Mouse (Mus musculus) left cerebral cortex, postnatal 14 days (tissue): ENCODE results near the gene Iqch. TPM values are rescaled to one million over a fixed set of nuclear protein-coding genes. Genes with fewer than 3 reads are reported as not detected.

Experiments used
- DNase-seq, 2 experiments: peaks; one replicate each; pipeline ENCODE4 v3.0.0; 2021 to 2022; ENCODE audit warnings: low spot score in 2 of 2, mixed read lengths in 1 of 2
- intact Hi-C: fragments of 180-260 bp; cut with DNase I; formaldehyde crosslinking; loops from one replicate; pipeline ENCODE4 v1.15.1; 2025
- total RNA-seq, 2 experiments: library from RNA; stranded (reverse); gene quantifications; 2 replicates each; pipeline ENCODE4 v1.2.3; 2021

The Iqch gene
- total RNA-seq, 2 experiments from 2014 or later, result 0.19 TPM; not detected in 1

DNA sequence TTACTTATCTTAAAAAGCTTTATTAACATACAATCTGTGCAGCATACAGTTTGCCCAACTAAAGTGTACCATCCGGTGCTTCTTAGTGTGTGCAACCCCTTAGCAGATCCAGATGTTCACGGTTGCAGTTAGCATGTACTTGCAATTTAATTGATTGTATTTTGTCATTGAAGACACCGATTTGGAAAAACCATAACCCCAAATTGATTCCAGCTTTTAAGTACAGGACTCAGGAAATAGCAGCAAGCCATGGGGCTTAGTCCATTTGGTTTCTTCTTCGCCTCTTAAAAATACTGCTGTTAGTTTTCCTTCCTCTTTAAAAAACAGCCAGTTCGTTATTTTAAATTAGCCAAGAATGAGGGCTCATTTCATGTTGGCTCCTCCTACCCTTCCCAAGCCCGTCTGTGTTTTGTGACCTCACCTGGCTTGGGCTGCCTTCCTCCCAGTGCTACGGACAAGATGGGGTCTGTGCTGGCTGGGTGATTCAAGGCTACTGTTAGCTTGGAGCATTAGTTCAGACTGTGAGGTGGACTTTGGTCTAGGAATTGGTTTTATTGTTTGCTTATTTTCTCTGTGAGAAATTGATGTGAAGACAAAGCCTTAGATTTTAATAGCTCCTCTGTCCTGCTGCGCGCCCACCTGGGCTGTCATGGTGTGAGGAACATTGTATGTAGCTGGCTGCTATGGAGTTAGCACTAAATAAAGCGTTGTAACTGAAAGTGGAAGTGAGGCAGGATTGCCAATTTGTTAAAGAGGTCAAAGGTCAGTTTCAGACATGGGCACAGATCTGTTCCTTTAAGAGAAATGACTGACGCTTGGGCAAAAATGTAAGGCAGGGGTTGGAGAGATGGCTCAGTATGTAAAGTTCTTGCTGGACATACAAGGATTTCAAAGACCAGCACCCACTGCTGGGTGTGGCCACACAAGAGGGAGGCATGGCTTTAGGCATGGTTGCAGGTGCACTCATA lies 12.0 kb upstream of the Iqch start:
- intact Hi-C loops, result no loop called here
- no peak for DNase-seq

DNA sequence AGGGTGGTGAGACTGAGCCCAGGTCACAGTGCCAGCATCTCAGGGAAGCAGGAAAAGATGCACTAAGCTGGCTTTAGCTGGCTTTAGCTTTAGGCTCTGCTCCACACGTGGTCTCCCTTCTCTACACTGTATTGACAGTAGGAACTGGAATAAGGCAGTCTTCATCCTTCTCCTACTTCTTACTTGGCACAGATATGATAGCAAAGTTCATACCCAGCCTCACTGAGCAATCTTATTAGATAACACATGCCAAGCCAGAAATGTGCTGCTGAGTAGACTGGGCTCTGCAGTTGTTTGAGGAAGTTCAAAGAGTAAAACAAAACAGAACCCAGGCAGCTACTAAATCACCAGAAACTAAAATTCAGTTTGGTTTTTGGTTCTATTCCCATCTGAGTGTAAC lies 11.3 kb upstream of the Iqch start:
- intact Hi-C loops, result no loop called here
- no peak for DNase-seq

- no peak for DNase-seq
- intact Hi-C loops, result no loop called here
Observed at GRCm38 (mm10) chr9:63612565-63613515, 10.5 kb upstream of the Iqch start.

DNA sequence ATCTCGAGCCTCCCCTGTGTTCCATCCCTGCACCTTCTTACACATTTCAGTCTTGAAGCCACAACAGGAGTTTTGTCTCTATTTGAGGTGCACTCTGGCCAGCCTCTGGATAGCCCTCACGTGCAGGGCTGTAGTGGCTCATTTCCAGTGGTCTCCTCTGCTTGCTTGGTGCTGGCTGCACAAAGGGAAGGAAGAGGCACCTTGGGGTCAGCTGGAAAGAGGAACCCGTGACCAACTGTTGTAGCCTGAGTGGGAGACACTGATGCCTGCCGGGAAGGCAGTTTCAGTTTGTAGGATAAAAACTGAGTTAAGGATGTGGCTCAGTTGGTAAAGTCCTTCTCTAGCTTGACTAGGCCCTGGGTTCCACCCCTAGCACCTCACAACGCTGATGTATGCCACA lies 9.7 kb upstream of the Iqch start:
- intact Hi-C loops, result no loop called here

DNA sequence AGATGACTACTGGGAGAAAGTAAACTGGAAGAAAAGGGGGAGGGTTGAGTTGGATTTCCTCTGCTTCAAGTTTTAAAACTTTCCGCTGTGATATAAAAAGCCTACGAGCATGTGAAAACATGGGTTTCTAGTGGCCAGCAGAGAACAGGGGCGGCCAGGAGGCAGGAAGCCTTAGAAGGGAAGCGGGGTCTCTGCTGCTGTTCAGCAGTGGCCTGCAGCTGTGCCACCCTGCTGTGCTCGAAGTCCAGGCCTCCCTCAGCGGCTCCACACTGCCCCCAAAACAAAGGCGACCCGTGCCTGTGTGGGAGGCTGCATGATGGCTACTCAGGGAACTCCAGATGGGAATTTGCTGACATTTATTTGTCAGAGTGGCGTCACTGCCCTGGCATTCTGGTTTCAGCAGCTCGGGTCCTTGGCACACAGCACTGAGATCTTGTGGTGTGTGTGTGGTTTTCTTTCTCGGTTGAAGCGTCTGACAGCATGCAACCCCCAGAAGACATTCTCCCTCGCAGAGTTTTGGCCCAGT lies 8.6 kb upstream of the Iqch start:
- peak in 1 of 2 experiments; percentile 24 for DNase-seq

More for the DNA sequence above, 9.7 kb upstream of the Iqch start:
- DNase-seq, result no peak

GRCm38 (mm10) chr9:63610231-63610630 lies 7.9 kb upstream of the Iqch start:
- intact Hi-C loops, result no loop called here
- no peak for DNase-seq

More for the DNA sequence above, 8.6 kb upstream of the Iqch start:
- intact Hi-C loops, result no loop called here

- intact Hi-C loops, result no loop called here
- DNase-seq, result no peak
Observed at GRCm38 (mm10) chr9:63609776-63610175, 7.5 kb upstream of the Iqch start.

- DNase-seq, result no peak
- intact Hi-C loops, result no loop called here
Observed at GRCm38 (mm10) chr9:63609246-63609645, 7.0 kb upstream of the Iqch start.

DNA sequence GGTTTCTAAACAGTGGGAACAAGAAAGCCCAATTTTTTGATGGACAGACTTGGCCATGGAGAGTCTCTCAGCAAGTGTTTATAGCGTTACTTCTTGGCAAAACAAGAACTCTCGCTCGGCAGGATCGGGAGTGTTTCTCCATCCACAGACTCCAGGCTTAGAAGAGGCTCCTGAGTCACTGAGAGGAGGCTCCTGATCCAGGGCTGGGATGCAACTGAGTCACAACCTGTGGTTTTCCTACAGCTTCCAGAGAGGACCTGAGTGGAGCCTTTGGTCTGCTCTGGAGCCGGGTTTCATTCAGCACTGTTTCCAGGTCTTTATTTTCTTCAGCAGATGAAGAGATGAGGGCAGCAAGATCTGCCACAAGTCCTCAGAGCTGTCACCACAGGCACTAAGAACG lies 5.7 kb upstream of the Iqch start:
- DNase-seq, result no peak
- intact Hi-C loops, result no loop called here

- intact Hi-C loops, result no loop called here
- peak in 1 of 2 experiments; percentile 43 for DNase-seq
Observed at GRCm38 (mm10) chr9:63606594-63606993, 4.3 kb upstream of the Iqch start.

DNA sequence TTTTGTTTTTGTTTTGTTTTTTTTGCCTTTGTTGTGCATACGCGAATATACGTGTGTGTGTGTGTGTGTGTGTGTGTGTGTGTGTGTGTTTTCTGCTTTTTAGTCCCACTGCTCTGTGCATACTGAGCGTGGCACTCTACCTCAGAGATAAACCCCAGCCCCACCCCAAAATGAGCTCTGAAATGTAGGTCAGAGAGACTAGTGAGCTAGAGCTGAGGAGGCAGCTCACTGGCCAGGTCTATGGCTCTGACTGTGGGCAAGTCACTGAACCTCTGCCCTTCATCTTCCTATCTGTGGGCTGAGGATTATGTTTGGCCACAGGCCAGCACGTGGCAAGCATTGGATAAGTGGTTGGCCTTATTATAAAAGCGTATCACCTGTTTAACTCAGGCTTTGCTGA lies 1.6 kb upstream of the Iqch start:
- intact Hi-C loops, result no loop called here
- DNase-seq, result no peak

DNA sequence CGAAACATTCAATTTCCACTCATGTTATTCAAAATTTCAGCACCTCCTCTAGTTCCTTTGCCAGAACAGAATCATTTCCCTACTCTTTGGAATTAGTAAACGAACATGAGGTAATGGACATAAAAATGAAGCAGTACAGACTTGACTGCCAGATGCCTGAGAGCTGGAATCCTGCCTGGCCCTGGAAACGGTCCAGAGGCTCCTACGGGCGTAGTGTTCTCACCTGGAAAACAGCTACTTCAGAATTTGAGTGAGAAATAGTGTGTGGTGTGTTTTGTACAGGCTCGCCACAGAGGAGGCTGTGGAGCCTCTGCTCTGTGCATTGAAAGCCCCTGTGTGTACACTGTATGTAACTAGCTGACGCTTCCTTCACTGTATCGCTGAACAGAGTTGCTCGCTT lies 5.6 kb downstream of the Iqch start:
- intact Hi-C loops, result no loop called here

DNA sequence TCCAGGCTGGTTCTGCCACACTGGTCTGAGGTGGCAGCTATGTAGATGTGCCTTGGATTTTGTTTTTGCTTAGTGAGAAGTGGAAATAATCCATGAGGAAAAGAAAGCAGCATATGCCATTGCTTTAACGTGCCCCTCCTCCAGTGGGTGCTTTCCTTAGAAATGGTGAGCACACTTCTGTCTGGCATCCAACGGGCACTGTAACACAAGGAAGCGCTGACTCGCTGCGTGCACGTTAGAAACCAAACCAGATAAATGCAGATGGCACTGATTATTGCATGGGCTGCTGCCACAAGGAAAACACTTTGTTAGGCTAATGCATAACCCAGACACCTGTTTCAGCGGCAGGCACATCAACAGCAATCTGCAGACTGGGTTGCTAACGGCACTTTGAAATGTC lies 6.6 kb downstream of the Iqch start:
- no peak for DNase-seq
- intact Hi-C loops, result no loop called here

More for the DNA sequence above, 5.6 kb downstream of the Iqch start:
- peak in 1 of 2 experiments; percentile 52 for DNase-seq

DNA sequence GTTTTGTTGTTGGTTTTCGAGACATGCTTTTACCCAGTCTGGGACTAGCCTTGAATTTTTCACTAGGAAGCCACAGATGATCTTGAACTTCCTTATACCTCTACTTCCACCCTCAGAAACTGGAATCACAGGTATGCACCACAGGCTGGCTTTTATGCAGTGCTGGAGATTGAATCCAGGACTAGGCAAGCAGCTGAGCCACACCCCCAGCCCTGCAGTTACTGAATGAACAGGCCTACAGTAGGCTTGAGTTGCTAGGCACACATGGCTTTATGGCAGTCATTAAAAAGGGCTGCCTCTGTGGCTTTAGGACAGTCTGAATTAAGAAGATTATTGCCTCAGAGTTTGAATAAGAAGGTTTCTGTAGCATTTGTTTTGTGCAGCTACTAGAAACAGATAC lies 7.3 kb downstream of the Iqch start:
- intact Hi-C loops, result no loop called here

GRCm38 (mm10) chr9:63591661-63592256 lies 10.5 kb downstream of the Iqch start:
- intact Hi-C loops, result no loop called here
- DNase-seq, result no peak

More for the DNA sequence above, 7.3 kb downstream of the Iqch start:
- DNase-seq, result no peak

DNA sequence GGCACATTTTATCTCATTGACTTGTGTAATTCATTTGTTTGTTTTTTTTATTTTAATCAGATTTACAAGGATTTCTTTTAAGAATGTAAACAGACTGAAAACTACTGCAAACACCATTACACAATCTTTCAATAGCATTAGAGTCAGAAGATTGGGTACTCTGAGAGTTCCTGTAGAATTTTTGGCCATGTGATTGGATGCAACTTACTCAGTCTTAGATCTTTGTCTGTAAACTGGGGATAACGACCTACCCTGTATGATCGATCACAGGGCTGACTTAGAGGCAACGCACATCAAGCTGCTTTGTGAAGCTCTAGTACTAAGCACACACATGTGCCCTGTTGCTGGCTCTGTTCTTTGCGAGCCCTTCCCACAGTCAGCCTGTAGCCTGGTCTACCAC lies 11.7 kb downstream of the Iqch start:
- intact Hi-C loops, result no loop called here
- no peak for DNase-seq

DNA sequence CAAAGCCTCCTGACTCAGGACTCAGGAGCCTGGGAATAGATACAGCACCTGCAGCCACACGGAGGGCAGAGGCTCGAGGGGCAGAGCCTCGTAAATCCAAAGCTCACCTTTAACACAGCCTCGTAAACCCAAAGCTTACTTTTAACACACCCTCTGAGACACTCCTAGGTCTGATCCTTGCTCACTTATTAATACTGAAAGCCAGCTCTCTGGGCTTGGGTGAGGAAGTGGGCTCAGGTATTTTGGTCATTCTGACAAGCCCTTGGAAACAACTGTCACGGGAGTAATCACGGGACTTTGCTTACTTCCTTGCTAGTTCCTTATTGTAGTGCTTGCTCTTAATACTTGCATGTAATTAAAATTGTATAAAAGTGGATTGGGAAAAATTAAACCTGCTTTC lies 13.1 kb downstream of the Iqch start:
- intact Hi-C loops, result no loop called here
- no peak for DNase-seq

GRCm38 (mm10) chr9:63585251-63585650 lies 17.0 kb downstream of the Iqch start:
- no peak for DNase-seq
- intact Hi-C loops, result no loop called here

- peak; percentile 12 to 43 for DNase-seq
- intact Hi-C loops, result no loop called here
Observed at GRCm38 (mm10) chr9:63581778-63582177, 20.5 kb downstream of the Iqch start.
